Mouse (Mus musculus): ENCODE measurements at regions not wholly inside any gene's neighbourhood (a gene's known extent, or its start where the extent isn't known, plus 50 kb on each side); places are given as distances from the start of the nearest gene placed in this dataset.
"Not testable (repeated sequence)": the region's sequence is repeated elsewhere in the genome, so short reads cannot be mapped to it uniquely, and the experiment has no call there.

DNA sequence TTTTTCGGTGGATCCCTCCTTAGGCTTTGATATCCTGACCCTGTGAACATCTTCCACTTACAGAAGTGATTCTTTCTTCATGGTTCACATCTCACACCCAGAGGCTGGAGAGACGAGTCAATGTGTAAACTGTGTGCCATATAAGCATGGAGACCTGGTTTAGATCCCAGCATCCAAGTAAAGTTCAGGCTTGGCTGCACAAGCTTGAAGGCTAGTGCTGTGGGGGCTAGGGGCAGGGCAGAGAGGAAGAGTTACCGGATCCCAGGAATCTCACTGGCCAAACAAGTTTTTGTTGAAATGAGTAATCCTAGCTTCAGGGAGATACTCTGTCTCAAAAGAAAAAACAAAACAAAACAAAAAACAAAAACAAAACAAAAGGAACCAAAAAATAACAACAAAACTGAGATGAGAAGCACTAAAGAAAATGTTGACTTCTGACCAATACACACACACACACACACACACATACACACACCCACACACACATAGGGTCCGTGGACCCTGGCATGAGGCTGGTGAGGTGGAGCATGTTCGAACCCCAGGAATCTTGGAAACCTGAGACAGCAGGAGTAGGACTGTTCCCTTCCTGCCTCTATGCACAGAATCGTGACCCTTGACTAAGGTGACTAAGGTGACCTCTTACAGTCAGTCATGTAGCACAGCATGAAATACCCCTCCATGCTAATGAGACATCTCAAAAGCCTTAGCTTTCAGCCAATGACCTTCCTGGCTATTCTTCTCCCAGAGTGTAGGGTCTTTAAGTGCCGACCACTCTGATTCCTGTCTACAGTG is 55.2 kb downstream of the Gm12728 start:
- ATAC-seq (ENCODE audit: low read depth) = no peak
- Histone ChIP-seq H3K27me3 (no peaks in the 10 kb centered on the region), H3K27ac (no peak overlapping the region), H3K36me3 (no peaks in the 10 kb centered on the region), H3K9ac (no peak overlapping the region), H3K4me1 (replicated peaks) (no peaks in the 10 kb centered on the region), H3K4me3 (replicated peaks) (no peak overlapping the region), H3K4me2 (no peak overlapping the region), H3K9me3 (replicated peaks) (no peaks in the 10 kb centered on the region)
- 57% methylated on average over 7 of the region's 7 CpGs for WGBS (ENCODE audit: insufficient replicate concordance)
- DNase-seq = no peak

DNA sequence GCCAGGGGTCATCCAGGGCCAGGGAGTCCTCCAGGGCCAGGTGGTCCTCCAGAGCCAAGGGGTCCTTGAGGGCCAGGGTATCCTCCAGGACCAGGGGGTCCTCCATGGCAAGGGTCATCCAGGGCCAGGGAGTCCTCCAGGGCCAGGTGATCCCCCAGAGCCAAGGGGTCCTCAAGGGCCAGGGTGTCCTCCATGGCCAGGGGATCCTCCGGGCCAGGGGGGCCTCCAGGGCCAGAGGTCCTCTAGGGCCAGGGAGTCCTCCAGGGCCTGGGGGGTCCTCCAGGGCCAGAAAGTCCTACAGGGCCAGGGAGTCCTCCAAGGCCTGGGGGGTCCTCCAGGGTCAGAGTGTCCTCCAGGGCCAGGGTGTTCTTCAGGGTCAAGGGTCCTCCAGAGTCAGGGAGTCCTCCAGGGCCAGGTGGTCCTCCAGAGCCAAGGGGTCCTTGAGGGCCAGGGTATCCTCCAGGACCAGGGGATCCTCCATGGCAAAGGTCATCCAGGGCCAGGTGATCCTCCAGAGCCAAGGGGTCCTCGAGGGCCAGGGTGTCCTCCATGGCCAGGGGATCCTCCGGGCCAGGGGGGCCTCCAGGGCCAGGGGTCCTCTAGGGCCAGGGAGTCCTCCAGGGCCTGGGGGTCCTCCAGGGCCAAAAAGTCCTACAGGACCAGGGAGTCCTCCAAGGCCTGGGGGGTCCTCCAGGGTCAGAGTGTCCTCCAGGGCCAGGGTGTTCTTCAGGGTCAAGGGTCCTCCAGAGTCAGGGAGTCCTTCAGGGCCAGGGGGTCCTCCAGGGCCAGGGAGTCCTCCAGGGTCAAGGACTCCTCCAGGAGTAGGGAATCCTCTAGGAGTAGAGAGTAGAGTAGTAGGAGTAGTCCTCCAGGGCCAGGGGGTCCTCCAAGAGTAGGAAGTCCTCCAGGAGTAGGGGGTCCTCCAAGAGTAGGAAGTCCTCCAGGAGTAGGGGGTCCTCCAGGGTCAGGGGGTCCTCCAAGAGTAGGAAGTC is 56.6 kb downstream of the Gm12728 start:
- not testable (repeated sequence) for H3K27ac ChIP-seq; H3K4me3 ChIP-seq (replicated peaks); H3K4me1 ChIP-seq (replicated peaks); ATAC-seq (ENCODE audit: low read depth); DNase-seq; H3K9ac ChIP-seq; H3K9me3 ChIP-seq (replicated peaks); H3K36me3 ChIP-seq; H3K27me3 ChIP-seq; H3K4me2 ChIP-seq
- WGBS (ENCODE audit: insufficient replicate concordance) = 64% methylated on average over 3 of the region's 3 CpGs

DNA sequence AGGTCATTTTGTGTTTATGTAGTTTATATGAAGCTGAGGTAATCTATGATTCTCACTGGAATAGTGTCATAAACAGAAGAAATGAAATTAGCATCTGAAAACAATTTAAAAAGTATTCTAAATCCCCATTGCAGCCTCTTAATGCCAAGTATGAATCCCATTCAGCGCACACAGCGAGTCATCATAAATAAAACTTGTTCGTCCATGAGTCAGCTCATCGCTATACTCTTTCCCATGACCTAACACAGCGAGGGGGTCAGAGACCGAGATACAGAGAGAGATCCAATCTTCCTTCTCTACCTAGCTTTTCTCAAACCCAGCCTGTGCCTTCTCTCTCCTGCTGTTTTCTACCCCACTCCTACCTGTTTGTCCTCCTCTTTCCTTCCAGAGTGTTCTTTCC is 63.4 kb downstream of the Gm12728 start:
- Histone ChIP-seq H3K9me3 (replicated peaks) (no peaks in the 10 kb centered on the region), H3K4me1 (replicated peaks) (no peaks in the 10 kb centered on the region), H3K36me3 (no peaks in the 10 kb centered on the region), H3K27me3 (no peaks in the 10 kb centered on the region), H3K9ac (no peak overlapping the region), H3K27ac (no peak overlapping the region), H3K4me3 (replicated peaks) (no peak overlapping the region), H3K4me2 (no peak overlapping the region)
- DNase-seq = no peak
- ATAC-seq (ENCODE audit: low read depth) = no peak
- WGBS (ENCODE audit: insufficient replicate concordance) = 77% methylated on average over 6 of the region's 6 CpGs

DNA sequence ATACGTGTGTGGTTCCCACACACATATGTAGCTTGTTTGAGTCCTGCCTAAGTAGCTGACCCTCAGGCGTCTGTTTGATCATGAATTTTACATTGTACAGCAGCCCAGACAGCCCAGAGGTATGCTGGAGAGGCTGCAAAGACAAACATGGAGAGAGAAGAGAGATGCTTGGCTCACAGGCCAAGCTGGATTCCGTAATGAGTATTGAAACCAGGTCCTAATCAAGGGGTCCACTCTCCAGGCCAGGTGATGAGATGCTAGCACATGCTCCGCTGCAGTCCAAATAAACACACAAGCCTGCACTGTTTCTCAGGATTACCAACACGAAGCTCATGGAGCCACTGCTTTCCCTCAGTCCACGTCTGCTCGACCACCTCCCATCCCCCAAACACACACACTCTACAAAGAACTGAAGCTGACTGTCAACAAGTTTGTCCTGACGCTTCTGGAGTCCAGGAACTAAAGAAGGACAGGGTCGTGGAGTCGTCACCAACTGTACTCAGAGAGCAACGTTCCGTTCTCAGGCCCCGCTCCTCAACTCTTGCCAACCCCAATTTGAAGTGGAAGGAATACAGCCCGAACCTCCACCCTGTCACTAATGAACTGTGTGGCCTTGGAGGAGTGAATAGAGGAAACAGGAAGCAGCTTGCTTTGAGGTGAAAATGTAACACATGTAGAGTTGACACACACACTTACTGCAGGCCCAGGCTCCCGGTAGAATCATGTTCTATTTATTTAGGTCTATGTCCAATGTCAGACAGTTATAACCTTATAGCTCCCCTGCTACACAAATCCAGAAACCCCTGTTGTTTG is 69.6 kb downstream of the Gm12728 start:
- Histone ChIP-seq H3K36me3 (no peaks in the 10 kb centered on the region), H3K4me1 (replicated peaks) (no peaks in the 10 kb centered on the region), H3K9me3 (replicated peaks) (no peaks in the 10 kb centered on the region), H3K27me3 (no peaks in the 10 kb centered on the region), H3K9ac (no peak overlapping the region), H3K4me3 (replicated peaks) (no peak overlapping the region), H3K4me2 (no peak overlapping the region), H3K27ac (no peak overlapping the region)
- ATAC-seq (ENCODE audit: low read depth) (no peak), DNase-seq (no peak)
- 50% methylated on average over 15 of the region's 15 CpGs for WGBS (ENCODE audit: insufficient replicate concordance)

DNA sequence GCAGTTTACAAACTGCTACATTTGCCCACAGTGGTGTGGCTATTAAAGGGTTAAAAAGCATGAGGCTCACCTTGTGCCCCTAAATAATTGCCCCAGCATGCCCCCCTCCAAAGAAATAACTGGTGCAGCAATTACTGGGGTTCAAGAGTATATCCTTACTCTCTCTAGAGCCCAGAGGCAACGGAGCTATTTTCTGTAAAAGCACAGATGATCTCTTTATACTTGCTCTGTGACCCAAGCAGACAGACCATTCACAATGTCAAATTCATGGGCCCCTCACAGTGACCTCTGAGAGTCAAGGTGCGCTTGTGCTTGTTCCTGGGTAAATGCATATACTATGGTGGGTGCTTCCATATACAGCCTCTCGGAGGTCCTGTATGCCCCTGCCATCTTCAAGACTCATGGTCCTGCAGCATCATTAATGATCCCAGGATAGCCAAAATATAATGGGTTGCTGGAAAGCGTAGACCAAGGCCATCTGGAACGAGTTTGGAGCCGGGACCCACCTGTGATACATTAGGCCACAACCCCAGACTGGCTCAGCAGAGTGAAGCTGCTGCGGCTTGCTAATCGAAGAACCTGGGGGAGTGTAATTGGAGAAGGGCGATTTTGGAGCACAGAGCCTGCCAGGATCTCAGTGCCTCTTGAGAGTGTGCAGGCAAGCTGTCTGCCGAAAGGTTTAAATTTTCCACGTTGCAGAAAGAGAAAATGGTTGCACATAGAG is 71.4 kb downstream of the Gm12728 start:
- no peak overlapping the region for H3K4me3 ChIP-seq (replicated peaks)
- H3K9me3 ChIP-seq (replicated peaks) = no peaks in the 10 kb centered on the region
- H3K4me1 ChIP-seq (replicated peaks) = no peaks in the 10 kb centered on the region
- H3K27ac ChIP-seq = no peak overlapping the region
- DNase-seq = no peak
- H3K36me3 ChIP-seq = no peaks in the 10 kb centered on the region
- H3K27me3 ChIP-seq = no peaks in the 10 kb centered on the region
- whole genome bisulfite sequencing (ENCODE audit: insufficient replicate concordance) = 66% methylated on average over 11 of the region's 11 CpGs
- no peak overlapping the region for H3K4me2 ChIP-seq
- no peak overlapping the region for H3K9ac ChIP-seq
- no peak for ATAC-seq (ENCODE audit: low read depth)

DNA sequence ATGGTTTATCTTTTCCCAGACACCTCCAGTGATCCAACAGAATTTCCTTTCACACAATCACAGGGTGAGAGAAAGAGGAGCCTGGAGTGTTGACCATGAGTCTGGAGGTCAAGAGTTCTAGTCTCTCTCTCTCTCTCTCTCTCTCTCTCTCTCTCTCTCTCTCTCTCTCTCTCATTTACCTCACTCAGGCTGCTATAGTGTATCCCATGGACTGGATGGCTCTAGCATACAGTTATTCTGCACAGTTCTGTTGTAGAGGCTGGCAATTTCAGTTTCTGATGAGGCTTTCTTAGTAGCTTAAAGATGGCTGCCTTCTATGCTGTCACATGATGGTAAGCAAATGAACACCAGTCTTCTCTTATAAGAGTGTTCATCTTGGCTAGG is 72.0 kb downstream of the Gm12728 start:
- Histone ChIP-seq H3K27me3 (no peaks in the 10 kb centered on the region), H3K4me2 (no peak overlapping the region), H3K27ac (no peak overlapping the region), H3K4me3 (replicated peaks) (no peak overlapping the region), H3K9ac (no peak overlapping the region), H3K36me3 (no peaks in the 10 kb centered on the region), H3K4me1 (replicated peaks) (no peaks in the 10 kb centered on the region), H3K9me3 (replicated peaks) (no peaks in the 10 kb centered on the region)
- ATAC-seq (ENCODE audit: low read depth) (no peak), DNase-seq (no peak)

DNA sequence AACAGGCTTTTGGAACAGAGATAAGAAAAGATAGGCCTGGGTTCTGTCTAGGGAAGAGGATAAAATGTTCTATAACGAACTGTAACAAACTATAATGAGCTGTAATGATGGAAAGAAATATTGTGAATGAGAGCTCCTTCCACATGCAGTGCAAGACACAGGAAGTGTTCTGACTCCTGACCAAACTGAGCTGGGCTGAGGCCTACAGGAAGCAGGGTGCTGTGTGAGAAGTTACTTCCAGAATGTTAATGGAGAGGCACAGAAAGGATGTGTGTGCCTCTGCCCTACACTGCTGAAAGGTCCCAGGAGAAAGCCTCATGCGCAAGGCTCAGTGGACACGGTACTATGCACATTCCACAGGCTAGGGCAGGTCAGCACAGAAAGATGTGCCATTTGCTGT is 80.8 kb downstream of the Gm12728 start:
- DNase-seq (no peak), ATAC-seq (ENCODE audit: low read depth) (no peak)
- H3K4me3 ChIP-seq (replicated peaks) = no peak overlapping the region
- 60% methylated on average over 3 of the region's 3 CpGs for WGBS (ENCODE audit: insufficient replicate concordance)
- no peak overlapping the region for H3K27ac ChIP-seq
- H3K4me1 ChIP-seq (replicated peaks) = no peaks in the 10 kb centered on the region
- H3K4me2 ChIP-seq = no peak overlapping the region
- H3K9me3 ChIP-seq (replicated peaks) = no peaks in the 10 kb centered on the region
- H3K9ac ChIP-seq = no peak overlapping the region
- no peaks in the 10 kb centered on the region for H3K27me3 ChIP-seq
- no peaks in the 10 kb centered on the region for H3K36me3 ChIP-seq

DNA sequence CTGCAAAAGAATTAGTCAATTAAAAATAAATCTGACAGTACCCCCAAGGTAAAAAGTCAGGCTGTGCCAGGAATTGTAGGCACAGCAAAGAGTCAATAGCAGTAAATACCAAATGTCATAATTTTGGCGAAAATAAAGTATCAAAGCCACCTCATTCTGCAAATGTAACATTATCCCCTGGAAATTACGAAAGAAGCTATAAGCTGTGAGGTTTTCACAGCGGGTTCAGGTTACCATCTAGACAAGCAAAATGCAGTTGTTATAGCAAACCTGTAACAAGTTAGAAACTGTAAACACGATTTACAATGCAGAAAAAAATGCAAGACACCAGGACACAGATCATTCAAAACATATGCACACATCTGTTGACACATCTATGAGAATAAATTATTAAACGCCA is 87.6 kb downstream of the Gm12728 start:
- 59% methylated on average over 5 of the region's 5 CpGs for WGBS (ENCODE audit: insufficient replicate concordance)
- Histone ChIP-seq H3K4me1 (replicated peaks) (no peaks in the 10 kb centered on the region), H3K4me3 (replicated peaks) (no peak overlapping the region), H3K9me3 (replicated peaks) (no peaks in the 10 kb centered on the region), H3K27me3 (no peaks in the 10 kb centered on the region), H3K9ac (no peak overlapping the region), H3K36me3 (no peaks in the 10 kb centered on the region), H3K4me2 (no peak overlapping the region), H3K27ac (no peak overlapping the region)
- DNase-seq = no peak
- ATAC-seq (ENCODE audit: low read depth) = no peak

DNA sequence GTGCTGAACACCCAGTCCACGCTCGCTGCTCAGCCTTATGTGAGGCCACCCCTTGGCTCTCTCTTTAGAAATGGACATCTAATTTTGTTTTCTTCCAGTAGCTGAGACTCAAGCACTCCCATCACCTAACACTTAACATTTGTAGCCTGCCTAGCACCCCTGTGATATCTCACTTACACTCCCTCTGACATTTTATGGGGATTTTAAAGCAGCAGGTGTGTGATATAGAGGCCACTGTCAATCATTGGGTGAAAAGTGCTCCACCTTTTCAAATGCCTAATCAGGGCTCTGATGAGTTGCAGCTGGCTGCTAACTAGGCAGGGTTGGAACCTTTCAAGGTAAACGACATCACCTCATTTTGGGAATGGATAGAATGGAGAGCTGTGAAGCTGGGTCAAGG is 90.2 kb downstream of the Gm12728 start:
- Histone ChIP-seq H3K4me1 (replicated peaks) (no peaks in the 10 kb centered on the region), H3K9ac (no peak overlapping the region), H3K27ac (no peak overlapping the region), H3K27me3 (no peaks in the 10 kb centered on the region), H3K4me2 (no peak overlapping the region), H3K9me3 (replicated peaks) (no peaks in the 10 kb centered on the region), H3K4me3 (replicated peaks) (no peak overlapping the region), H3K36me3 (no peaks in the 10 kb centered on the region)
- WGBS (ENCODE audit: insufficient replicate concordance) = 62% methylated on average over 3 of the region's 3 CpGs
- DNase-seq (no peak), ATAC-seq (ENCODE audit: low read depth) (no peak)

DNA sequence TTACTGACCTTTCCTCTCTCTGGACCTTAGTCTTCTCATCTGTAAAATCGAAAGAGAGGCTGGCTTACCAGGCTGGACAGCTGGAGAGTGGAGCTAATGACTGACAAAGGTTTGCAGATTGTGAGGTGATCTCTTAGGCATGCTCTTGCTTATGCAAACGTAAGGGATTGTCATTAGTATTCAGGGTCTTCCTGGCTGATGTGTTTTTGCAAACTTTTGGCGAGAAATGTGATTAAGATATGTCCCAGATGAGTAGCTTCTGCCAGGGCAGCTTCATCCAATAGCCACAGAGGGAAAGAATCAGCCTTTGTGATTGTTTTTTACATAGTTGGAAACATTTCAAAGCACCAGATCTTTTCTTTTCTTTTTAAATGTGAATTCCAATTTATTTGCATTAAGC is 95.1 kb downstream of the Gm12728 start:
- H3K9ac ChIP-seq = no peak overlapping the region
- H3K4me2 ChIP-seq = no peak overlapping the region
- no peaks in the 10 kb centered on the region for H3K36me3 ChIP-seq
- no peak for DNase-seq
- H3K4me3 ChIP-seq (replicated peaks) = no peak overlapping the region
- H3K27me3 ChIP-seq = no peaks in the 10 kb centered on the region
- H3K9me3 ChIP-seq (replicated peaks) = no peaks in the 10 kb centered on the region
- ATAC-seq (ENCODE audit: low read depth) = no peak
- WGBS (ENCODE audit: insufficient replicate concordance) = 40% methylated on average over 3 of the region's 3 CpGs
- no peak overlapping the region for H3K27ac ChIP-seq
- no peaks in the 10 kb centered on the region for H3K4me1 ChIP-seq (replicated peaks)

DNA sequence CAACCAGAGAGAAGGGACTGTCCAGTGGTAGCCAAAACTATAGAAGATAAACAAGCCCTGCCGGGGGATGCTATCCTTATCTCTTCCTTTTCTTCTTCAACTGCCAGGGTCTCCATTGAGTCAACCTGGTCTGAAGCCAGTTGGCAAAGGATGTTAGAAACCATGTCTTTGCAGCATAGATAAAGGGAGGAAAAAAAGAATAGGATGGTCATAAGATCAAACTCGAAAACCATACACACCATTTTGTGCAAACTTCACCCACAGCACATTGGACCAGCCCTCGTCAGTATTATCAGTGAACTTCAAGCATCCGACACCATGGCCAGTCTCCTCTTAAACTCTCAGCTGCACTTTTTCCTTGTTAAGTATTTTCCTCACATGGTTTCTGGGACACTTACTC is 101.8 kb downstream of the Gm12728 start:
- Histone ChIP-seq H3K4me3 (replicated peaks) (no peak overlapping the region), H3K36me3 (no peaks in the 10 kb centered on the region), H3K27me3 (no peaks in the 10 kb centered on the region), H3K4me1 (replicated peaks) (no peaks in the 10 kb centered on the region), H3K9me3 (replicated peaks) (no peaks in the 10 kb centered on the region), H3K9ac (no peak overlapping the region), H3K27ac (no peak overlapping the region), H3K4me2 (no peak overlapping the region)
- ATAC-seq (ENCODE audit: low read depth) (no peak), DNase-seq (no peak)
- 59% methylated on average over 4 of the region's 4 CpGs for WGBS (ENCODE audit: insufficient replicate concordance)

Measured in liver, embryonic 13.5 days (tissue).